Mouse (Mus musculus) bone marrow, adult 2 months (tissue): ENCODE results near the gene Sbf2. TPM values are rescaled to one million over a fixed set of nuclear protein-coding genes. Genes with fewer than 3 reads are reported as not detected.

Source experiments
- H3K27ac ChIP-seq: fragments of 200-500 bp; 2 replicates; pipeline ENCODE4 v1.5.1; 2012; ENCODE audit warnings: low read depth, mild to moderate bottlenecking, control low read depth, inconsistent platforms, low read length; ENCODE audit not compliant: control insufficient read depth, poor library complexity, insufficient read depth
- H3K4me1 ChIP-seq: fragments of 200-500 bp; 2 replicates; pipeline ENCODE4 v1.6.1; 2011; ENCODE audit warnings: low read length; ENCODE audit not compliant: control insufficient read depth, insufficient read depth
- H3K4me3 ChIP-seq: fragments of 200-500 bp; replicated peaks from 2 replicates; pipeline ENCODE3; 2011; ENCODE audit warnings: mild to moderate bottlenecking, low read depth, low read length, control low read depth; ENCODE audit not compliant: control insufficient read depth
- CTCF ChIP-seq: fragments of 200-500 bp; IDR thresholded peaks from 2 replicates; pipeline ENCODE4 v1.5.1; 2011; ENCODE audit warnings: low read length, control low read depth; ENCODE audit not compliant: control insufficient read depth, insufficient read depth
- POLR2A ChIP-seq: fragments of 200-500 bp; IDR thresholded peaks from 2 replicates; pipeline ENCODE4 v1.6.1; 2011; ENCODE audit warnings: low read depth, mild to moderate bottlenecking, control low read depth, low read length, borderline replicate concordance; ENCODE audit not compliant: control insufficient read depth
- WGBS: fragments of 180-500 bp; shearing (Covaris S2); methylation state at CpG from one replicate; pipeline ENCODE4 v1.1.7; 2018; 5-methylcytosine and 5-hydroxymethylcytosine counted together
- polyA plus RNA-seq: library from polyadenylated mRNA; stranded (reverse); fragments of >200 nt; gene quantifications from 2 replicates; pipeline ENCODE4 v1.2.4, GENCODE M21; 2011; ENCODE audit warnings: low replicate concordance; ENCODE audit not compliant: missing spikeins, insufficient read depth, insufficient read length

Sbf2 gene
- polyA plus RNA-seq, 1 experiment, result 11.1 TPM

- Histone ChIP-seq H3K27ac (no peak overlapping the region), H3K4me1 (no peaks in the 10 kb centered on the region), H3K4me3 (no peak overlapping the region)
- WGBS, result 74% methylated on average over 17 of the region's 17 CpGs
- no peak for TF ChIP-seq CTCF
- no peak for TF ChIP-seq POLR2A
These were observed 23.8 kb upstream of the Sbf2 start for GRCm38 (mm10) chr7:110638305-110639110.

- Histone ChIP-seq H3K4me3 (no peak overlapping the region), H3K27ac (no peak overlapping the region), H3K4me1 (no peaks in the 10 kb centered on the region)
- 58% methylated on average over 1 of the region's 1 CpGs for WGBS
- TF ChIP-seq CTCF (no peak), POLR2A (no peak)
These were observed 21.8 kb upstream of the Sbf2 start for GRCm38 (mm10) chr7:110636559-110636958.

- no peak for TF ChIP-seq CTCF
- TF ChIP-seq POLR2A, result no peak
- H3K4me3 ChIP-seq, result no peak overlapping the region
- 68% methylated on average over 3 of the region's 3 CpGs for WGBS
- H3K4me1 ChIP-seq, result no peaks in the 10 kb centered on the region
- H3K27ac ChIP-seq, result no peak overlapping the region
These were observed 21.2 kb upstream of the Sbf2 start for GRCm38 (mm10) chr7:110635929-110636328.

GRCm38 (mm10) chr7:110631136-110631888 lies 16.6 kb upstream of the Sbf2 start:
- H3K27ac ChIP-seq, result no peak overlapping the region
- 5% methylated on average over 16 of the region's 16 CpGs for WGBS
- no peak overlapping the region for H3K4me3 ChIP-seq
- no peaks in the 10 kb centered on the region for H3K4me1 ChIP-seq
- TF ChIP-seq POLR2A (no peak), CTCF (no peak)

GRCm38 (mm10) chr7:110629892-110630666 lies 15.4 kb upstream of the Sbf2 start:
- no peaks in the 10 kb centered on the region for H3K4me1 ChIP-seq
- H3K27ac ChIP-seq, result no peak overlapping the region
- WGBS, result 3% methylated on average over 36 of the region's 36 CpGs
- TF ChIP-seq POLR2A (no peak), CTCF (peak; percentile 81)
- H3K4me3 ChIP-seq, result no peak overlapping the region

- TF ChIP-seq CTCF, result no peak
- no peak for TF ChIP-seq POLR2A
- 4% methylated on average over 33 of the region's 33 CpGs for WGBS
- Histone ChIP-seq H3K4me1 (no peaks in the 10 kb centered on the region), H3K27ac (no peak overlapping the region), H3K4me3 (no peak overlapping the region)
These were observed 14.1 kb upstream of the Sbf2 start for GRCm38 (mm10) chr7:110628611-110629354.

- no peak for TF ChIP-seq POLR2A
- no peak for TF ChIP-seq CTCF
- Histone ChIP-seq H3K4me3 (peak overlapping the region; percentile 24), H3K4me1 (no peaks in the 10 kb centered on the region), H3K27ac (no peak overlapping the region)
- WGBS, result 6% methylated on average over 11 of the region's 11 CpGs
These were observed 13.5 kb upstream of the Sbf2 start for GRCm38 (mm10) chr7:110628273-110628600.
